Mouse (Mus musculus) kidney, adult 2 months (tissue): ENCODE data around the gene Hist1h3i.
"Not testable (repeated sequence)": the region's sequence is repeated elsewhere in the genome, so short reads cannot be mapped to it uniquely, and the experiment has no call there.

ENCODE experiments used
- CTCF ChIP-seq: fragments of 200-500 bp; conservative IDR thresholded peaks from 2 replicates; pipeline ENCODE4 v1.5.1; 2011; ENCODE audit warnings: low read depth, mild to moderate bottlenecking, control low read depth, low read length, moderate library complexity, mixed read lengths; ENCODE audit not compliant: insufficient read depth, insufficient read length
- POLR2A ChIP-seq: fragments of 200-500 bp; IDR thresholded peaks from one replicate; pipeline ENCODE4 v1.6.1; 2011; ENCODE audit warnings: low read depth, low read length, control low read depth

- not testable (repeated sequence) for TF ChIP-seq POLR2A, CTCF
Measured at GRCm38 (mm10) chr13:21811539-21811938, 28.4 kb upstream of the Hist1h3i start, which contains the start of gene Hist1h4m.
